Mouse (Mus musculus): Measurements from ENCODE around the gene Fabp1. TPM values are rescaled to one million over a fixed set of nuclear protein-coding genes. Genes with fewer than 3 reads are reported as not detected.

Gene Fabp1
- polyA plus RNA-seq, 1 experiment from 2014 or later, result 15,612 TPM

GRCm38 (mm10) chr6:71249615-71250014, 50.0 kb downstream of the Fabp1 start:
- Histone ChIP-seq H3K4me2 (replicated peaks; ENCODE audit: low read depth) (no peak overlapping the region), H3K27me3 (replicated peaks; ENCODE audit: control insufficient read depth, insufficient read depth, low read length) (no peaks in the 10 kb centered on the region), H3K9me3 (ENCODE audit: control insufficient read depth) (no peaks in the 10 kb centered on the region), H3K9ac (ENCODE audit: low read depth, low read length) (no peak overlapping the region), H3K4me3 (ENCODE audit: low read depth, low read length) (no peak overlapping the region), H3K4me1 (replicated peaks; ENCODE audit: control insufficient read depth, insufficient read depth, low read length) (no peaks in the 10 kb centered on the region), H3K36me3 (ENCODE audit: control insufficient read depth, insufficient read depth) (no peaks in the 10 kb centered on the region), H3K27ac (ENCODE audit: low read depth, low read length) (no peak overlapping the region)
- no peak for TF ChIP-seq CTCF (IDR thresholded peaks at IDR 0.05; ENCODE audit: low read depth)
- ATAC-seq, result peak; percentile 41; the same call in 1 of the 2 replicates
- WGBS, result 61% methylated on average over 3 of the region's 3 CpGs

GRCm38 (mm10) chr6:71250951-71251350, 51.3 kb downstream of the Fabp1 start:
- Histone ChIP-seq H3K4me2 (replicated peaks; ENCODE audit: low read depth) (no peak overlapping the region), H3K27me3 (replicated peaks; ENCODE audit: control insufficient read depth, insufficient read depth, low read length) (no peaks in the 10 kb centered on the region), H3K27ac (ENCODE audit: low read depth, low read length) (no peak overlapping the region), H3K9ac (ENCODE audit: low read depth, low read length) (no peak overlapping the region), H3K4me3 (ENCODE audit: low read depth, low read length) (no peak overlapping the region), H3K4me1 (replicated peaks; ENCODE audit: control insufficient read depth, insufficient read depth, low read length) (no peaks in the 10 kb centered on the region), H3K9me3 (ENCODE audit: control insufficient read depth) (no peaks in the 10 kb centered on the region), H3K36me3 (ENCODE audit: control insufficient read depth, insufficient read depth) (no peaks in the 10 kb centered on the region)
- ATAC-seq, result no peak
- 77% methylated on average over 8 of the region's 8 CpGs for WGBS
- no peak for TF ChIP-seq CTCF (IDR thresholded peaks at IDR 0.05; ENCODE audit: low read depth)

GRCm38 (mm10) chr6:71254456-71254855, 54.8 kb downstream of the Fabp1 start:
- 82% methylated on average over 6 of the region's 6 CpGs for WGBS
- H3K4me1 ChIP-seq (replicated peaks; ENCODE audit: control insufficient read depth, insufficient read depth, low read length), result no peaks in the 10 kb centered on the region
- H3K9ac ChIP-seq (ENCODE audit: low read depth, low read length), result no peak overlapping the region
- no peak overlapping the region for H3K4me2 ChIP-seq (replicated peaks; ENCODE audit: low read depth)
- H3K27me3 ChIP-seq (replicated peaks; ENCODE audit: control insufficient read depth, insufficient read depth, low read length), result no peaks in the 10 kb centered on the region
- no peak overlapping the region for H3K27ac ChIP-seq (ENCODE audit: low read depth, low read length)
- no peak overlapping the region for H3K4me3 ChIP-seq (ENCODE audit: low read depth, low read length)
- no peak for TF ChIP-seq CTCF (IDR thresholded peaks at IDR 0.05; ENCODE audit: low read depth)
- no peaks in the 10 kb centered on the region for H3K9me3 ChIP-seq (ENCODE audit: control insufficient read depth)
- no peak for ATAC-seq
- H3K36me3 ChIP-seq (ENCODE audit: control insufficient read depth, insufficient read depth), result no peaks in the 10 kb centered on the region

Other genes with a start within 250 kb of the Fabp1 start
- gene Foxi3, start 243.3 kb upstream of the Fabp1 start, polyA plus RNA-seq (2015; fragmentation: Nextera tagmentation; extraction: Ambion mirVana), result not detected in 2 replicates
- 55.8 and 68.8 TPM in 2 replicates for gene Thnsl2, start 55.4 kb upstream of the Fabp1 start, polyA plus RNA-seq (2015; fragmentation: Nextera tagmentation; extraction: Ambion mirVana)
- 109 and 111 TPM in 2 replicates for gene Krcc1, start 71.8 kb downstream of the Fabp1 start, polyA plus RNA-seq (2015; fragmentation: Nextera tagmentation; extraction: Ambion mirVana)
- gene Smyd1, start 122.4 kb downstream of the Fabp1 start, polyA plus RNA-seq (2015; fragmentation: Nextera tagmentation; extraction: Ambion mirVana), result 0.08 and 0.13 TPM in 2 replicates
- gene Cd8b1, start 123.0 kb downstream of the Fabp1 start, polyA plus RNA-seq (2015; fragmentation: Nextera tagmentation; extraction: Ambion mirVana), result 0.08 and 0.16 TPM in 2 replicates
- 0.12 TPM in 1 of 2 replicates, not detected in the other for gene Cd8a, start 173.6 kb downstream of the Fabp1 start, polyA plus RNA-seq (2015; fragmentation: Nextera tagmentation; extraction: Ambion mirVana)
- 12.2 and 12.8 TPM in 2 replicates for gene Rmnd5a, start 240.8 kb downstream of the Fabp1 start, polyA plus RNA-seq (2015; fragmentation: Nextera tagmentation; extraction: Ambion mirVana)

All from intestine, postnatal 0 days (tissue).